Mouse (Mus musculus): ENCODE data around the gene Grap2.

The Grap2 gene

GRCm38 (mm10) chr15:80634391-80635193 is 62.2 kb downstream of the Grap2 start:
- peak; percentile 93 for DNase-seq (ENCODE audit: low read depth, low spot score)

DNA sequence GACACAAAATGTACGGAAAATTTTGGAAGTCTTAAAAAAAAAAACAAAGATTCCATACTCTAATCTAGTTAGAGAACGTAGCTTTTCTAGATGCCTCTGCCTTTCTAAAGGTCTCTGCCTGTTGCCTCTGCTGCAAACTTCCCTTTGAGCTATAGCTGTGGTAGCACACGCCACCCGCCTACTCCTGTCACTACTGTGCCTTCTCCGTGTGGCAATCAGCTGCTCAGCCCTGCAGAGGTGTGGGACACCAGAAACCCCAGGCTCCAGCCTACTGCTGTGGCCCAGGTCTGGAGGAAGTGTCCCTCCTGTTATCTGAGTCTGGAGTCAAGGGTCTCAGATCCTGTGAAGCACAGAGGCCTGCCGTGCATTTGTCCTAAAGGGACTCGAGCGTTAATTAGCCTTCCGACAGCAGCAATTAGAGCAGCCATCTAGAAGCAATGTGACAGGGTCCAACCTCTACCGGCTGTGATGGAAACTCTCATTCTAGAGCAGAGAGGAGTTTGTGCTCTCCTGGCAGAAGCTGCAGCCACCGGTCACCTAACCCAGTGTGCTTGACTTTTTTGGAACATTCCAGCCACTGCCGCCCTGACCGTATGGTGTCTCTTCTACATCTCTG is 64.5 kb downstream of the Grap2 start:
- DNase-seq (ENCODE audit: low read depth, low spot score): no peak

GRCm38 (mm10) chr15:80639071-80639702 is 66.8 kb downstream of the Grap2 start:
- DNase-seq (ENCODE audit: low read depth, low spot score): no peak

DNA sequence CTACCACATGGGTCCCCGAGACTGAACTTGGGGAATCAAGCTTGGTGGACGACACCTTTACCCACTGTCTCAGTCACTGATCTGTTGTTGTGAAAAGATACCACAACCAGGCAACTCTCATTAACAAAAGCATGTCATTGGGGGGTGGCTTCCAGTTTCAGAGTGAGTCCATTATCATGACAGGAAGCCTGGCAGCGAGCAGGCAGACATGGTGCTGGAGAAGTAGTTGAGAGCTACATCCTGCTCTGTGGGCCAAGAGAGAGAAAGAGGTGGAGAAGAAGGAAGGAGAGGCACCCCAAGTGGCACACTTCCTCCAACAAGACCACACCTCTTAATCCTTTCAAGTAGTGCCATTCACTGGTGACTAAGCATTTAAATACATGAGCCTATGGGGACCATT is 67.5 kb downstream of the Grap2 start:
- no peak for DNase-seq (ENCODE audit: low read depth, low spot score)

DNA sequence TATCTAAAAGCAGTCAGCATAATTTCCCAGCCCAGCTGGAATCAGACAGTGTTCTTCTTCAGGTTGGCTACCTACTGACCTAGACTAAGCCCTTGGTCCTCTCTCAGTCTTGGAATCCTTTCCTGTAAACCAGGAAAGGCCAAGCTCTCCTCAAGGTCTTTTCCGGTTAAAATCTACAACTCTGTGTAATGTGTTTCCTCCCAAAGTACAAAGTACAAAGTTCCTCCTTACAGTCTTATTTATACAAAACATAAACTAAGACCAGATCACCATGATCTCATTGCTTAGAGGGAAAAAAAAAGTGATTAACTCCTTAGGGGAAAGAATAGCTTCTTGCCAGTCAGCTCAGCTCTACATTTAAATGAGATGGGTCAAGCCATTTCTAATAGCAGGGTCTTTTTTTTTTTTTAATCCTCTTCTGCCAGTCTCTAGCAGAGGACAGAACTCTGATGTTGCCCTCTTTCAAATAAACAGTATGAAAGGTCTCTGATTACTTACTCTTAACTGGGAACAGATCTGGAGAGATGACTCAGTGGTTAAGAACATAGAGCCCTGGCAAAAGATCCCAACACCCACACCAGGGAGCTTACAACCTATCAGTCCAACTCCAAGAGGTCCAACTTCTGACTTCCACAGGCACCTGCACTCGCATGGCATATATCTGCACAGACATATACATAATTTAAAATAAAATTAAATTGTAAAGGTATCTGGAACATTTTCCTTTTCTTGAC is 69.5 kb downstream of the Grap2 start:
- no peak for DNase-seq (ENCODE audit: low read depth, low spot score)

GRCm38 (mm10) chr15:80645006-80645797 is 72.8 kb downstream of the Grap2 start:
- DNase-seq (ENCODE audit: low read depth, low spot score): no peak

GRCm38 (mm10) chr15:80648977-80649606 is 76.7 kb downstream of the Grap2 start:
- no peak for DNase-seq (ENCODE audit: low read depth, low spot score)

GRCm38 (mm10) chr15:80650412-80650811 is 78.0 kb downstream of the Grap2 start:
- no peak for DNase-seq (ENCODE audit: low read depth, low spot score)

DNA sequence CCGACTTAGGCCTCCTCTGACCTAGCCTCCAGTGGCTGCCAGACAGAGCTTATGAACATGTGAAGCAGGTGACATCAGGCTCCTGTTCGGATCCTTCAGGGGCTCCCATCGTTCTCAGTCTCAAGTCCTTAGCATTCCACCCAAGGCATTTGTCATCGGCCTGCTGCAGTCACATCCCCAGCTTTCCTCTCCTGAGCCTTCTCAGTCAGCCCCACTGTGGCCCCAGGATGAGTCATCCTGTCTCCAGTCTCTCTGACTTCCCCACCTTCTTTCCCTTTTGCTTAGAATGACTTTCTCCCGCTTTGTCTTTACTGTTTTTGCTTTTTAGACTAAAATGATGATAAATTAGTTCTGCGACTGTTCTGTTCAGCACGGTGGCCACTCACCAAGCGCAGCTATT is 81.5 kb downstream of the Grap2 start:
- no peak for DNase-seq (ENCODE audit: low read depth, low spot score)

DNA sequence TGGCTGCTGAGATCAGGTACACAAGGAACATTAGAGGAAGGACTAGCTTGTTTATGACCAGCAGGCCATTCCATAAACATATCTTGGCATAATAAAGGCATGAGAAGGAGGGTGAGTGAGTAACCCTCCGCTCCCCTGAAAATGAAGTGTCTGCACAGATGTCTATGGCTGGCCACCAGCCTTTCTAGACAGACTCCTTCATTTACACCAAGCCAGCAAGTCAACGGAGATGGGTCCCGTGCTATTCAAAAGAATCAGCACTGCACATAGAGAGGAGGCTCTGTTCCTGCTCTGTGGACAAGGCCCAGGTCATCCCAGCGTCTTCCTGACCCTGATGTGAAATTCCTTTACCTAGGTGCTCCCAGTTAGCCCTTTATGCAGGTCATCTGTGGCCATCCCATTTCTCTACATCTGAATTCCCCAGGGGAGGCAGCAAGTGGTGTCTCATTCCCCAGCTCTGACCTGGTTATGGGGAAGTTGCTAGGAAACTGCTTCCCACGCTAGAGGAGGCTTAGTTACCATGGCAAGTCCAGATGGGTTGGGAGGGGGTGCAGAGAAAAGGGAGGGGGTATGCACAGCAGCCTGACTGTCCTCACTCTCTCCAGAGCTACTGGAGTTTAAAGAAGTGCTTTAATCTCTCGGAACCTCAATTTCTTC is 86.5 kb downstream of the Grap2 start:
- DNase-seq (ENCODE audit: low read depth, low spot score): peak; percentile 87

GRCm38 (mm10) chr15:80660963-80661362 is 88.6 kb downstream of the Grap2 start:
- no peak for DNase-seq (ENCODE audit: low read depth, low spot score)

DNA sequence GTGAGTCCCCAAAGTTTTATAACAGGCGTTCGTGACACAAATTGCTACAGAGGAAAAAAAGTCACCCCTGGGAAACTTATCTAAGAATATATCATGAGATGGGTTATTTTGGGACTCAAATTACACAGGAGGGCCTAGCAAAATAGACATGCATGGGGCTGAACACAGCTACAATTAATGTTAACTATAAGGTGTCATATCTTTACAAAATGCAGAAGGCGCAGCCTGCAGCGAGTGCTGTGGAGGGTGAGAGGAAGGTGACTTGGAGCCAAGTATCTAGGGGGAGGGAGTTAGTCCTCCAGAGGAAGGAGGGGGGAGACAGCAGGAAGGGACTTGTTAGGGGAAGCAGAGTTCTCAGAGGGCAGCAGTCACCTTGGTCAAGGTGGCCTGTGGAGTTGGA is 92.0 kb downstream of the Grap2 start:
- DNase-seq (ENCODE audit: low read depth, low spot score): no peak

GRCm38 (mm10) chr15:80671295-80672252 is 99.2 kb downstream of the Grap2 start, which contains the start of gene Fam83f:
Gene Fam83f, plus strand, starts transcription at chr15:80671847.
- DNase-seq (ENCODE audit: low read depth, low spot score): no peak

GRCm38 (mm10) chr15:80672810-80673209 is 100.4 kb downstream of the Grap2 start:
- DNase-seq (ENCODE audit: low read depth, low spot score): no peak

DNA sequence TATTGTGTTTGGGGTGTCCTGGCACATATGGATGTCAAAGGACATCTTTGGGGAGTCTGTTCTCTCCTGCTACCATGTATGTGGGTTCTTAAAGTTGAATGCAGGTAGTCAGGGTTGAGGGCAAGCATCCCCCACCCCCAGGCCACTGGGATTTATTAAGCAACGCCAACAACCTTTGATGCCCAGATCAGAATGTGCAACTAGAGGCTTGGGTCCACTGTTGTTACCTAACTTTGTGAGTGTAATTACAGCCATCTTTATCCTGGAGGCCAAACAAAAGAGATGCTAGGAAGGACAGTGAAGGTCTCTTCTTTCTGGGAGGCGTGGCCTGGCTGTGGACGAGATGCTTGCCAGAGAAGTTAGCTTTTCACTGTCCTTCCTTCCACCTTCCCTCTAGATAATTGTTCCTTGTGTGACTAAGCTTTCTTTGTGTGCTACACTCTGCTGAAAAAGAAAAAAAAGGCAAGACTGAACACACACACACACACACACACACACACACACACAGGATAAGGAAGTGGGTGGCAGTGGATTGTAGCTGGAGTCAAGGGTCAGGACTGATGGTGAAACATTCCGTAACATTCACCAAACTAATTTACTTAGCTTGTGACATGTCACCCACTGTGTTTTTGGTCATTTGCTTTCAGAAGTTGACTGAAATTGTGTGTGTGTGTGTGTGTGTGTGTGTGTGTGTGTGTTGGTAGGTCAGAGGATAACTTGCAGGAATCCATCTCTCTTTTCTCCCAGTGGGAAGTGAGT is 101.1 kb downstream of the Grap2 start:
- no peak for DNase-seq (ENCODE audit: low read depth, low spot score)

DNA sequence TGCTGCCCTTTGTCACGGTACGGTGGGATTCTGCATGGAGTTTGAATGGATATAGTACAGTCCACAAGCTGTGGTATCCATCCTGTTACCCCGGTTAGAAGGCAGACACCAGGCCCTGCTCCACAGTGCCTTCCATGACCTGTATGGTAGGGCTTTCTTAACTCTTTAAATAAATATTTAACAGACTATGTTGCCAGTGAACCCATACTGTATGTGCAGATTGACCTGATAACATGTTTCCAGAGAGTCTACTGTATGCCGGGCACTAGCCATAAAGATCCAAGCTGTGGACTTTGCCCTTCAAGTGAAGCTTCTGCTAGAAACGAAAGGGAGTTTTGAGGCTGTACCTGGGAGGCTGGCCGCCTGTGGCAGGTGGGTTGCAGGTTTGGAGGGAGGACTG is 102.3 kb downstream of the Grap2 start:
- no peak for DNase-seq (ENCODE audit: low read depth, low spot score)

- no peak for DNase-seq (ENCODE audit: low read depth, low spot score)
Measured at GRCm38 (mm10) chr15:80679515-80680215, 107.3 kb downstream of the Grap2 start.
